Mouse (Mus musculus) layer of hippocampus, postnatal 14 days (tissue): Measurements from ENCODE around the gene Uroc1. TPM values are rescaled to one million over a fixed set of nuclear protein-coding genes. Genes with fewer than 3 reads are reported as not detected.
A peak's percentile ranks its signal among the peaks of the same experiment; 100 is the strongest.

Experiments used
- DNase-seq, 2 experiments: peaks; one replicate each; pipeline ENCODE4 v3.0.0; 2021 to 2022; ENCODE audit warnings: low spot score in 2 of 2, mixed read lengths in 1 of 2
- long read RNA-seq, 2 experiments: library from polyadenylated mRNA; stranded (forward); transcript quantifications; one replicate each; pipeline ENCODE4 v2.0.0; 2021
- total RNA-seq, 2 experiments: library from RNA; stranded (reverse); gene quantifications; 2 replicates each; pipeline ENCODE4 v1.2.3; 2021

The Uroc1 gene
- total RNA-seq: not detected
- long read RNA-seq, experiment 1: 0 reads
- long read RNA-seq, experiment 2: 0 reads

DNA sequence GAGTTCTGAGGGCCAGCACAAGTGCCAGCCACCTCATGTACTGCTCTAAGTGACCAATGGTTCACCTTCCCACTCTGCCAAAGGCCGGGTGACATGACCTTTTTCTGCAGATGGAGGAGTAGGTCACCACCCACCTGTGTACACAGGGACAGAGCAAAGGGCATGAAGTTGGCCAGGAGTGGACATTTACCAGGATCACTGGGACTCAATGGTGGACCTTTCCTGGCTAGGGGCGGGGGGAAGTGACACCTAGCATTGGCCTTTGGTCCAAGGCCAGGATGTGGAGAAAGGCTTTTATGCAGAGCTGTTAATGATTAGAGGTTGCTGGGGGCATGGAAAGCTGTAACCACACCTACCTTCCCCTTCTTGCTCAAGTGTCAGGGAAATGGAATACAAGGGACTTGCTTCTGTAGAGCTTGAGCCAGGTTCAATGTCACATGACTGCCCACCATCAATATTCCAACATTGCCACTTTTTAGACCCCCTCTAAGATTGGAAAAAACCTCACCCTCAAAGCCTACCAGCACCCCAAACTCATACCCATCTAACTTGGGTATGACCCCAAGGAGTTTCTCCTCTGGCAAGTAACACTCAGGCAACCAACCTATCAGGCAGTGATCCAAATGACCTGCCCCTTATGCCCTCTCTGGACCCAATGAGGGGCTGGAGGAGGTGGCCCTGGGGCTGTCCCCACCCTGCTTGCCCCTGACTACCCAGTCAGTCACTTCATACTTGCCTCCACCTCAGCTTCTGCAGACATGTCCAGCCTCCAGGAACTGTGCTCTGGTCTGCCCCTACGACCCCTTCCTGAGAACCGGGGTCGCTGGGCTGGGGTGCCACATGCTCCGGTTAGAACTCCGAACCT lies at the start of gene Uroc1:
Uroc1 (plus strand) TSS at position 724 of the 865 bp plus-strand sequence.
- DNase-seq: no peak

DNA sequence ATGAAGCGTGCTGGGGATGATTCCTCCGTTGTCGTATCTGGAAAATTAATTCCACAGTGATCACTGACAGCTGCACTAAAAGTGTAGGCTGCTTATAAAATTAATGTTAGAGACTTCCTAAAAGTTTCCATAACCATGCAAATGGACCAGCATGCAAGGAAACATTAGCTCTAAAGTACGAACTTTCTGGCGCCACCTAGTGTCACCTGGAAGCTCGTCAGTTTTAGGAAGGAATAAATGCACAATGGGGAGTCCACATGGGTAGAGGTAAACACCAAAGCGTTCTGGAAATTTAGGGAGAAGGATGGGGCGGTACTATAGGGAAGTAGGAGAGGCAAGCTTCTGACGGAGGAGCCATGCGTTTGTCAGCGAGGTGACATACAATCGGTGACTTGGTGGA lies 44.8 kb upstream of the Uroc1 start:
- DNase-seq: peak in 1 of 2 experiments; percentile 7

DNA sequence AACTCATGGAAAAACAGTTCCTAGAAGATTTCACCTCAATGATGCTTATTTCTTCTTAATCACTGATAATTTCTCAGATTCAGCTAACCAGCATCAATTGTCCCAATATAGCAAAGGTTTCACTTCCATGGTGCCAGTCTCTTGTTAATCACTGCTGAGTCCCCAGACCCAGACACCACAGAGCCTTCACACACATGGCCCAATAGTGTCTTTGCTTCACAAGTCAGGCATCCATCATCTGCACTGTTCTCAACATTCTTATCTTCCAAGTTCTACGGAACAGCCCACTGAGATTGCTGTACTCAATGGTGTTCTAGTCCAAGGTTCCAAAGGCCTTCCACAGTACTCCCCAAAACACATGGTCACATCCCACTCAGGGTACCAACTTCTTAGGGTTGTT lies 32.2 kb upstream of the Uroc1 start, which contains the start of gene BC048671:
BC048671 (plus strand) TSS at position 301 of the 400 bp plus-strand sequence.
- no peak for DNase-seq

DNA sequence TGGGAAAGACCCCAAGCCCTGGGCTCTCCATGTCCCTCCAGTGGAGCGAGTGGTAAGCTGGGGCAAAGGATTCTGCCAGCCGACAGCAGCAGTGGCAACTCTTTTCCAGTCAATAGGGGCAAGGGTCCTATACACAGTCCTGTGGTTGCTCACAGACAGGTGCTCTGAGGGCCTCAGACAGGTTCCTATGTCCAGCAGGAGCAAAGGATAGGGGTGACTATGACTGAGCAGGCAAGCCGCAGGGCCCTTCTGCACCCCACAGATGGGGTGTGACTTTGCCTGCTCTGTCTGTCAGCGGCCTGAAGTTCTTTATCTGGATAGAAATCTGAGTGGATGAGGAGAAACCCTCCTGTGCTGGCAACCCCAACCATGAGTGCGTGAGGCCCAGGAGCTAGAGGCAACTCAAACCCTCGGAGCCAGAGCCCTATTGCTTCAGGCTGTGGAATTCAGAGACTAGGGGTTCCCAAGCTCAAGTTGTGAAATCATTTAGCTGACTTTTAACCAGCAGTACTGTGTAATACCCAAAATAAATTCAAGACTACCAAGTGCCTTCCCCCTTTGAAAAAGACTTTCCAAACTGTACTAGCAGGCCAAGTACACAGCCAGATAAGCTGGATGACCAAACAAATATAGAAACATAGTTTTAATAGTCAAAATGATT lies 26.6 kb upstream of the Uroc1 start:
- DNase-seq: no peak

DNA sequence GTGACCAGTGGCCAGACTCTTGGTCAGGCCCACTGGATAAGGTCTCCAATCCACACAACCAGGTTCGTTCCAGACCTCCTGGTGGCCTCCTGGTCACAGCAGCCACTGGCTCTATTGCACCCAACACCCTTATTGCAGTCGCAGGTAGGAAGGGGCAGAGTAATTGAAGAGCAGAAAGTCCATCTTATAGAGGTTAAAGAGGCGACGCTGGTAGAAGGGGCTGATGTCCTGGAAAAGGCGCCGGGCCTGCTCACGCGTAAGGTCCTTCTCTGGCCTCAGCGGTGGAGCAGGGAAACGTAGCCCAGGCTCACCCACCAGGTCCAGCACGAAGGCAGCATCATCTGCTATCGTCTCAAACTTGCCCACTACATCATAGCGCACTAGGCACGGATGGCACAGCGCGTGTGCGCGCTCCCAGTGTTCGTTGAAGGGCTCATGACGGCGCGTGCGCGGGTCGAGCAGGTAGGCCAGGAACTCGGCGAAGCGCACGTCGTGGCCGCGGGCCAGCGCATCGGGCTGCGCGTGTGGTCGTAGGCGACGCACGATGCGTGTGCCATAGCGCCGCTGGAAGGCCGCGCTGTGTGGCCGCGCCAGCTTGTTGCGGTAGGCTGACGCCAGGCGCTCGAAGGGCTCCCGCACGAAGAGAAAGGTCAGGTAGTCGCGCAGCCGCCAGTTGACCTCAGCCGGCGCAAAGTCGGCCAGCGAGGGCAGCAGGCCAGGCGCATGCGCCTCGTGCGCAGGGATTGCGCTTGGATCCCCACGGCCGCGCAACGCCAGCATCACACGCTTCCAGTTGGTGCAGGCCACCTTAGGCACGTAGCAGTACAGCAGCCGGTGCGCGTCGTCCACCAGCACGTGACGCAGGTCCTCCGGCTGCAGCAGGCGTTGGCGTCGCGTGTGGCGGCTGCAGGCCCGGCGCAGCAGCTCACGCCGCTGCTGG lies 24.0 kb upstream of the Uroc1 start:
- no peak for DNase-seq

DNA sequence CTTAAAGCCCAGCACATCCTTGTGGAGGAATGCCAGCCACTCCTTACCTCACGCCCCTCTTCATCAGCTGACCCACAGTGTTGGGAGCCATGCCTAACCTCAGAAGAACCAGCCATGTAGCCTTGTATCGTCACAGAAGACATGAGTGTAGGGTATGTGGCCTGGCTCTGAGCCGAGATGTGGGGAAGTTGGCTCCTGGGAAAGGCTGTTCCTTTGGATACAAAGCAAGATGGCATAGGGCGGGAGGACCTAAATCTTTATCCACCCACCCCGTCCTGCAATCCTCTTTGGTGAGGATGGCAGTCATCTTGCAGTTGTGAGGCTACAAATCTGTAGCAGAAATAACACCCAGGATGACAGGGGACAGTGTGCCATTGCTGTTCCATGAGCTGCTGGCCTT lies 17.1 kb upstream of the Uroc1 start:
- DNase-seq: no peak

DNA sequence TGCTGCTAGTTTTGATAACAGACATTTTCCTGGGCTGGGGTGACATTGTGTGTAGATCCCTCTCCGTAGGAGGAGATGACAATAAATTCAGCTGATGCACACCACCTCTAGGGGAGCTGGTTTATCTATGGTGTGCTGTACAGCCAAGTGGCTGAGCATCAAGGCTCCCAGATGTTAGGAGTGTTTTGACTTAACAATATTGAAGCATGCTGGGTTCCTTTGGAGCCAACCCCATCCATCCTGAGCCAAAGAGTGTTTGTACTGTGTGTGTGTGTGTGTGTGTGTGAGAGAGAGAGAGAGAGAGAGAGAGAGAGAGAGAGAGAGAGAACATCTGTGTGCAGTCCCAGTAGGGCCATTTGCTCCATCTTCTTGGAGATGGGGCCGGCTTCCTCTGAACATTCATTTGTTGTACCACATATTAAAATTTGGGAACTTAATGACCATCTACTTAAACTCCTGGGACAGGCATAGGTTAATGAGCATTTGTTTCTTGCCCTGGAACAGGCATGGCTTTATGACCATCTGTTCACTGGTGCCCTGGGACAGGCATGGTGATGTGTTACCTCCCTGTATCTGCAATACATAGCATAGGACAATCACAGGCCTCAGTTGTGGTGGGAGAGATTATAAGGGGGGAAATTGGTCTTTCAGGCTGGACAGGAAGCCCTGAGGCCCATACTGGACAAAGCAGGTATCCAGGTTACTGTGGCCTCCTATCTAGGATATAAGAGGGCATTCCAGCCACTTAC lies 15.4 kb upstream of the Uroc1 start:
- DNase-seq: no peak

DNA sequence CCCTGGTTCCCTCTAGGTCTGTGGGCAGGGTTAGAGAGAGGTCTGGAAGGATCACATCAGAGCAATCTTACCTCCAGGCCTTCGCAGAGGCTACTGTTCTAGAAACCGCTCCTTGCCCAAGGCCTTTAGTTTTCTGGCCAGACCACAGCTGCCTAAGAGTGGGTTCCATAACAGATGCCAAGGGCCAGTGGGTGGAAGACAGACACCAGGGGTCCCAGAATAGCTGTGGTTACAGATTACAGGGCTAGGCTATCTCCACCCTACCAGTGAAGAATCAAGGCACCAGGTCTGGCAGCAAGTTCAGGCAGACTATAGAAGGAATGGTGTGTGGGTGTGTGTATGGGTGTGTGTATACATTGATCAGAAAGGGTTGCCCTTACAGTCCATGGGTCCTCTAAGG lies 14.1 kb upstream of the Uroc1 start:
- DNase-seq: no peak

DNA sequence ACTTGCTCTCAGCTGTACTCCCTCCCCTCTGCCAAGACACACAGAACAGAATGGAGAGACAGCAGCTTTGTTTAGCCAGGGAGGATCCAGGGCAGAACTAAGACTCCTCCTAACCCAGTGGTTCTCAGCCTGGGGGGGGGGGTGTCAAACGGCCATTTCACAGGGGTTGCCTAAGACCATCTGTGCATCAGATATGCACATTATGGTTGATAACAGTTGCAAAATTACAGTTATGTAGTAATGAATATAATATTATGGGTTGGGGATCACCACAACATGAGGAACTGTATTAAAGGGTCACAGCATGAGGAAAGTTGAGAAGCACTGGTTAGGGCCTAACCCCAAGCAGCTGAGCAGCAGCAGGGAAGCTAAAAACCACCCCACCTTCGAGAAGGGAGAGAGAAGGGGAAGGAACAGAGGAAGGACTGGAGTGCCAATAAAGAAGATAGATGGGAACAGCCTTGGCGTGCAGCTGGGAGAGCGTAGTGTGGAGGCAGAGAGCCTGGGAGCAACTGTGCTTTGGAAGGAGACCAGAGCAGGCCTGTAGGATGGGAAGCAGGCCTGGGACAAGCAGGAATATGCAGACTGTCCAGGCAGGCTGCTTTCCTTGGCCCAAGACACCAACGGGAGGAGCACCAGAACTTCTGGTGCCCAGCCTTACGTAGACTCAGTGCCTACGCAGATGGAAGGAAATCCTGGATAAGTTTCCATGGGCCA lies 13.5 kb upstream of the Uroc1 start:
- peak; percentile 36 to 41 for DNase-seq

DNA sequence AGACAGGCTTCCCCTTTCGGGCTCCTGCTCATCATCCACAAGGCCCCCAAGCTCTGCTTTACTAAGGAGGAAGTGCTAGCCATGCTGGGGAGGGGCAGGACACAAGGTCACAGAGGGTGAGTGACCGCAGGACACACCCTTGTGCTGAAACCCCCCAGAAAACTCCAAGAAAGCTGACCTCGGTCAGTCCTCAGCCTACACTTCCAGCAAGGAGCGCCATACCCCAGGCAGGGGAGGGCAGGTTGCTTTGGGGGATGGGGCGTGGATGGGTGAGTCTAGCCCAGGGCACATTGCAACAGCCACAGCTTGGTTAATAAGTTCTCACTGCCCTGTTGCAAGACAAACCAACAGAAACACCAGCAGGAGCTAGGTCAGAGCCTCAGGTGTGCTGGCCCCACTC lies 12.7 kb upstream of the Uroc1 start:
- no peak for DNase-seq

DNA sequence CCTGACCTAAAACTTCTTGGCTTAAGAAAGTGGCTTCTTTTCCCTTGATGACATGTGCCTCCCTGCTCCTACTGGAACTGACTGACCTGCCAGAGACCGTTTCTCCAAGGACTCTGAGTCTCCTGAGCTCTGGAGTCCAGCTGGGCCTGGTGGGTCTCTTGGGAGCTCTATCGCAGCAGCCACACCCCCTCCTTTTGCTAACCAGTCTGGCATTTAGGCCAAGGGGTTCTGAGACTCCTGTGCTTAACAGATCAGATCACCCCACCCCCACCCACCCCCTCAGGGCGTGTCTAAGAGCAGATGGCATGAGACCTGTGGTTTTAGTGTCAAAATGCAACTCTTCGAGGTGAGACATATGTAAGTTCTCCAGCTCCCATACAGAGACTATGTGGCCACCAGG lies 11.3 kb upstream of the Uroc1 start:
- no peak for DNase-seq

DNA sequence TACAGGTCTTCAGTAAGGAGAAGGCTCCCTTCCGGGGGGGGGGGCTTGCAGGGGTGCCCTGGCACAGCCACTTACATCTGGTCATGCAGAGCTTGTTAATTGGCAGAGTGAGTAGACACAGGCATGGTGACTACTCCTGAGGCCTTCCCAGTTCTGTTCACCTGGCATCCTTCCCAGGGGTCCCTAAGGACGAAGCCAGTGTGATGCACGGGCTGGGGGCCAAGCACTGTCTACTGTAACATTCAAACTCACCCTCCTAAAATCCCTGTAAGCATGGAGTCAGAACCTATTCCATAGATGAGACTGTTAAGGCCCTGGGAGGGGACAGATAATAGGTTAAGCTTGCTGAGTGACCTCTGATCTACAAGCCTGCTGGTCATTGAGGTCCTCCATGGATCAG lies 9.1 kb upstream of the Uroc1 start:
- DNase-seq: no peak

DNA sequence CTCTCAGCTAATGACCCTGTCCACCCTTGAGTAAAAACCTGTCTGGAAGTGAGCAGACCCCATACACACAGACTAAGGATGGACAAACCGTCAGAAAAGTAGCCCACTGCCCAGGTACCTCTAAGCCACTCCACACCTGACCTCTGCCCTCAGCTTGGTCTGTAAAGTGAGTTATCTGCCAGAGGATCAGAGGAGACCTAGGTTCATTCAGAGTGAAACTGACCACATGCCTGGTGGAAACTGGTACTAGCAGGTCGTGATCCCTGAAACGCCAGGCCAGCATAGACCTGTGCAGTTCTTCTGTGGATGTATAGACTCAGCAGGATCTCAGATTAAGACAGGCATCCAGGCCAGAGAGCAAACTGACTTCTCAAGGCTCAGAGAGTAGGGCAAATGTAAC lies 8.6 kb upstream of the Uroc1 start:
- DNase-seq: no peak

DNA sequence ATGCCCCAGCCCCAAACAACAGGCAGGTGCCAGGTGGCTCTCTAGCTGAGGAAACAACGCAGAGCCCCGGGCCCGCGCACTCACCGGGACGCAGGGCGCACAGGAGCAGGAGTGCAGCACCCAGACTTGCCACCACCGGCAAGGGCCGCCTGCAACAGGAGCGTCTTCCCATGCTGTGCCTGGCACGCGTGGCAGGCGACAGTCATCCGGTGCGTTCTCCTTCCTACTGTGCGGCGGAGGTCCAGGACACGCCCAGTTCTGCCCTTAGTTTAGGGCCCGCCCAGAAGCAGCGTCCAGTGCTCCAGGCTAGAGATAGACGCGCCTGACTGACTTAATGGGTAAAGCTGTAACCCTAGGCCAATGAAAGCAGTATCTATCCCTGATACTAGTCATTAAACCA lies 8.1 kb upstream of the Uroc1 start, which contains the start of gene Chst13:
Chst13 (minus strand) TSS at position 195 of the 400 bp plus-strand sequence.
- no peak for DNase-seq

DNA sequence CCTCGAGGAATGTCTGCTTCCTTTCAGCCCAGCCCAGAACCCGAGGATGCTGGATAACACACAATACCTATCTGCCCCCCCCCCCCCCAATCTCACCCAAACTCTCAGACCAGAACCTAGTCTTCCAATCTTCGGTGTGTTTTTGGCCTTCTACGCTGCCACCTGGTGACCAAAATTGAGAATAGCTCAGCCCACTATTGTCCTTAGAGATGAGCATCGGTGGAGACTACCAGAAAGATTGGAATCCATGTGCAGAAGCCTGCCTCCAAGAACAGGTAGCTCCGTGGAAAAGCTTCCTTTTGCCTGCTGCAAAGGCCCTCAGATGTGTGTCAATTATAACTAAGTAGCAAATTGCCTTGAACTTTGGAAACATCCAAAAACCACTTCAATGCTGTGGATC lies 5.4 kb upstream of the Uroc1 start:
- peak; percentile 29 to 43 for DNase-seq

DNA sequence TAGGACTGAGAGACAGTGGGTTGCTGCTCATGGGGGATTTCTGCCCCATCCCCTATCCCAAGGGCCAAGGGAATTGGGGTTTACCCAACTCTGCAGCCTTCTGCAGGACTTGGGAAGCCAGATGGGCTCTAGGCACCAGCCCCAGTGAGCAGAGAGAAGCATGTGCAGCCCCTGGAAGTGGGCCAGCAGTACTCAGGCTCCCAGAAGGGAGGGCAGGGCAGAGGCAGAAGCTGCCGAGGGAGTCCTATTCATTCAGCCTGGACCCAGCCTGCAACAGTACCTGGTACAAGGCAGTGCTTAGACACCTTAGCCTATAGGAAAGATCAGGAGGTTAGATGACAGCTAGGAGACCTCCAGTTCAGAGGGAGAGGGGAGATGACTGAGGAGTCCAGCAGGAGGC lies 3.1 kb upstream of the Uroc1 start:
- DNase-seq: peak; percentile 79 to 87

DNA sequence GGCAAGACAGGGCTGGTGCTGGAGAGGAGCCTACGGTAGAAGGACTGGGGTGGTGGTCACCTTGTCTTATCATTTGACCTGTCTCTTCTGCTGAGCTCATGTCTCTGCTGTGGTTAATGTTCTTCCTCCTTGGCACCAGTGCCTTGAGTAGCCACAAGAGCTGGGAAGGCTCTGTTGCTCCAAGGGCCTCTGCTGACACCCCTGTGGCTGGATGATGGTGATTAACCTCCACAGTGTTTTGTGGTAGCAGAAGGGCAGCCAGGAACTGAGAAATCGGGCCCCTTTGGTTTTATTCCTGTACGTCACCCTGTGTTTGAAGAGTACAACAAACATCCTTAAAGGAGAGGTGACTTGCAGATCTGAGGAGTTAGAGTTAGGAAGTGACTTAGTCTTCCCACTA lies 1.2 kb downstream of the Uroc1 start:
- DNase-seq: no peak

DNA sequence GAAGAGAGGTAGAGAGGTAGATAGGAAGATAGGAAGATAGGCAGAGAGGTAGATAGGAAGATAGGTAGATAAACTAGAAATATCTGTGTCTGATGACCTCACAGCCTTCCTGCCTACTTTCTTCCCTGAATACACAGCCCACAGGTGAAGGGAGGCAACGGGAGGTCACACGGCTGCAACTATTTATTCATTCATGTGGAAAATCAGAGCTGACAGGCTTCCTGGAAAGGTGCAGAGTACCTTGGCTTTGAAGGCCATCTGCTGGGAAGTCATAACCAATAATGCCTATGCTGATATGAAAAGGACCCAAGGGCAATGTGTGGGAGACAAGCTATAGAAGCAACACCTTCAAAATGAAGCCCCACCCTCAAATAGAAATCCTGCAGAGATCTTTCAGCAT lies 9.3 kb downstream of the Uroc1 start:
- no peak for DNase-seq

DNA sequence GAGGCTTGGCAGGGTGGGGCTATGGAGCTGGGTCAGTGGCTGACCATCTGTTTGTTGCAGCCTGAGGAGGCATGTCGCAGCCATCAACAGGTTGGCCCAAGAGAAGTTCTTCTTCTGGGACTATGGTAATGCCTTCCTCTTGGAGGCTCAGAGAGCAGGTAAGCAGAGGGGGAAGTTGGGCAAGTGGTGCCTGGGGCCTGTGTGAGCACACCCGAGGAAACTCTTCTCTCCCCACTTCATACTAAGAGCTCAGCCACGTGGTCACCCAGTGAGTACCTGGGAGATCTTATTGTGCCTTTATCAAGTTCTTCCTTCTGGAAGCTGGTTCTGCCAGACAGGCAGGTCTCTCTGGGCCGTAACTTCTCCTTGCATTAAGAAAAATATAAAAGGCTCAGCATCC lies 14.1 kb downstream of the Uroc1 start:
- no peak for DNase-seq

DNA sequence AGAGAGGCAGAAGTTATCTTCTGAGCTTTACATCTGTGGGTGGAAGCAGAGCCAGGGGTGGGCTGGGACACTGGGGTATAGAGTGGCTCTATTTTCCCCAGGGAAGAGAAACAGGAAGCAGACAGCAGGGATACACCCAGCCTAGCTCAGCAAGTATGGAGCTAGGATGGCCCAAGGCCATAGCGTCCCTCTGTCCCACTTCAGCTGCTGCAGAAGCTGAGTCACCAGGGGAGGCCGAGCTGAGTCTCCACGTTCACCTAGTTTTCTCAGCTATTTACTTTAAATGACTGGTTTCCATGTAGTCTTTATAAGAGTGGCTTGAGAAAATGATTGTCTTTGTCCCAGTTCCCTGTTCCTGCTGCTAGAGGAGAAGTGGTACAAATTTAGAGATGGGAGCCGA lies 15.4 kb downstream of the Uroc1 start:
- no peak for DNase-seq
